Mouse (Mus musculus) embryonic facial prominence, embryonic 12.5 days (tissue): ENCODE data around the gene Scn4b. TPM values are rescaled to one million over a fixed set of nuclear protein-coding genes. Genes with fewer than 3 reads are reported as not detected.

ENCODE experiments used
- ATAC-seq: fragments of 200-750 bp; cut with Nextera tagmentation; 2 replicates; pipeline ENCODE4 v1.8.0; 2017; ENCODE audit not compliant: insufficient number of reproducible peaks, insufficient read depth, low FRiP score, low TSS enrichment
- H3K27ac ChIP-seq: fragments of 300-500 bp; sonication (generic); 2 replicates; pipeline ENCODE4 v1.5.1; 2016; ENCODE audit warnings: mild to moderate bottlenecking
- H3K27me3 ChIP-seq: fragments of 300-500 bp; sonication (generic); 2 replicates; pipeline ENCODE4 v1.6.1; 2016; ENCODE audit warnings: mild to moderate bottlenecking, moderate library complexity
- H3K36me3 ChIP-seq: fragments of 300-500 bp; sonication (generic); 2 replicates; pipeline ENCODE4 v1.6.1; 2016; ENCODE audit warnings: mild to moderate bottlenecking
- H3K4me1 ChIP-seq: fragments of 300-500 bp; sonication (generic); 2 replicates; pipeline ENCODE4 v1.6.1; 2016
- H3K4me2 ChIP-seq: fragments of 300-500 bp; sonication (generic); replicated peaks from 2 replicates; pipeline ENCODE4 v1.6.1; 2016; ENCODE audit warnings: mild to moderate bottlenecking, moderate library complexity
- H3K4me3 ChIP-seq: fragments of 300-500 bp; sonication (generic); 2 replicates; pipeline ENCODE4 v1.5.1; 2016; ENCODE audit warnings: mild to moderate bottlenecking
- H3K9ac ChIP-seq: fragments of 300-500 bp; sonication (generic); 2 replicates; pipeline ENCODE4 v1.6.1; 2016; ENCODE audit warnings: mild to moderate bottlenecking, moderate library complexity
- H3K9me3 ChIP-seq: fragments of 300-500 bp; sonication (generic); 2 replicates; pipeline ENCODE4 v1.6.1; 2016; ENCODE audit warnings: mild to moderate bottlenecking, moderate library complexity
- WGBS: fragments of 180-500 bp; shearing (Covaris S2); methylation state at CpG from one replicate; pipeline ENCODE4 v1.1.7; 2016; 5-methylcytosine and 5-hydroxymethylcytosine counted together
- polyA plus RNA-seq: library from polyadenylated mRNA; unstranded; fragments of >200 nt; fragmentation: Nextera tagmentation; extraction: Ambion mirVana; gene quantifications from 2 replicates; pipeline ENCODE4 v1.2.1, GENCODE M21; 2016

Gene Scn4b
- polyA plus RNA-seq, 1 experiment from 2014 or later: 0.35 TPM

- 0 out of 2 replicates have a peak, but pooled peaks cover 2% of the 10 kb centered on the region for H3K27me3 ChIP-seq
- under 1% methylated on average over 13 of the region's 13 CpGs for WGBS
- H3K9ac ChIP-seq: peak within 1 kb of the TSS; percentile 69
- peak within 1 kb of the TSS; percentile 65 for H3K4me2 ChIP-seq
- no peaks in the 10 kb centered on the region for H3K9me3 ChIP-seq
- H3K36me3 ChIP-seq: no peaks in the 10 kb centered on the region
- H3K4me1 ChIP-seq: peaks cover 22% of the 10 kb centered on the region
- no peak; the same call in 1 of the 2 replicates for ATAC-seq
- peak within 1 kb of the TSS; percentile 93 for H3K27ac ChIP-seq
- peak within 1 kb of the TSS; percentile 63 for H3K4me3 ChIP-seq
Measured at GRCm38 (mm10) chr9:45117741-45118431, 20.3 kb upstream of the Scn4b start, which contains the start of gene Scn2b. TSS of gene Scn2b (plus strand) at chr9:45117782.

DNA sequence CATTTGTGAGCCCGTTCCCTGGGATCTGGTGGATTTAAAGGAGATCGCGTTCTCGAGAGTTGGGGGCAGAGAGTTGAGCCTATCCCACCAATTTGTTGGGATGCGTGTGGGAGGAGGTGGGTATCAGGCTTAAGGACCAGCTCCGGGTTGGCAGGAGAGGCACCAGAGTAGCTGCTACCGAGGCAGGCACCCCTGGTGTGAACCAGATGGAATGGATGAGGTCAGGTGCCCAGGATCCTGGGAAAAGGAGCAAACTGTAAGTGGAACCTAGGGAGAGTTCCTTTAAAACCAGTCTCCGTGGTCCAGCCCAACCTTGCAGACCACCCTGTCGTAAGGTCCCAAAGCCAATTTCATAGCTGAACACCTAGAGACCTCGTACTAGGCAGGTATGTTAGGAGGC is 19.6 kb upstream of the Scn4b start:
- Histone ChIP-seq H3K9ac (peak overlapping the region; percentile 69), H3K4me1 (peaks cover 22% of the 10 kb centered on the region), H3K36me3 (no peaks in the 10 kb centered on the region), H3K4me2 (peak overlapping the region; percentile 65), H3K27ac (no peak overlapping the region), H3K9me3 (no peaks in the 10 kb centered on the region), H3K4me3 (peak overlapping the region; percentile 63), H3K27me3 (0 out of 2 replicates have a peak, but pooled peaks cover 2% of the 10 kb centered on the region)
- no peak for ATAC-seq
- 24% methylated on average over 10 of the region's 10 CpGs for WGBS

GRCm38 (mm10) chr9:45119316-45119953 is 18.8 kb upstream of the Scn4b start:
- Histone ChIP-seq H3K27ac (no peak overlapping the region), H3K9me3 (no peaks in the 10 kb centered on the region), H3K36me3 (no peaks in the 10 kb centered on the region), H3K4me1 (peaks cover 22% of the 10 kb centered on the region), H3K9ac (no peak overlapping the region), H3K27me3 (0 out of 2 replicates have a peak, but pooled peaks cover 2% of the 10 kb centered on the region), H3K4me2 (peak overlapping the region; percentile 65), H3K4me3 (no peak overlapping the region)
- WGBS: 91% methylated on average over 8 of the region's 8 CpGs
- ATAC-seq: no peak

DNA sequence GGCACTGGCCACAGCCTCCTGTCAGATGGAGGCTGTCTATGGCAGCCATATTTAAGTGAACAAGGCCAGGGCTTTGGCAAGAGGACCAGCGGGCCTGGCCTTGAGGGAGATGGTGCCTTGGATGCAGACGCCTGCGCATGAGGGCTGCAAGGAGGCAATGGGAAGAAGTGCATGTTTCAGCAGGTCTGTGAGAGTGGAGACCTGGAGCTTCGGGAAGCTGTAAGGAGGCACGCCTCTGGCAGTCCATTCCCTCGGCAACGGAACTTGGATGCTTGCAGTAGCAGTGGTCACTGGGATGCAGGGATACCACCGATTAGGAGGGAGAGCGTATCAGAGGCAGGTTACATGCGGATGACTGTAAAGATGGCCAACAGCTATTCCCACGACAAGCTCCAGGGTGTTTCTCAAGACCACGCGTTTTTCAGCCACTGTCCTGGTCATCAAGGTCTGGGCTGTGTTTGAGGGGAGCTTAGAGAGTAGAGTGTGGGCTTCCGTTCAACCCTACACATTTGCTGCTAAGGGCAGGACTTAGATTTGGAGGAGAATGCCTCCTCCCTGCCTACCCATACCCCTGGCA is 18.2 kb upstream of the Scn4b start:
- 90% methylated on average over 14 of the region's 14 CpGs for WGBS
- Histone ChIP-seq H3K27me3 (0 out of 2 replicates have a peak, but pooled peaks cover 2% of the 10 kb centered on the region), H3K4me2 (no peak overlapping the region), H3K9ac (no peak overlapping the region), H3K27ac (no peak overlapping the region), H3K4me3 (no peak overlapping the region), H3K4me1 (peaks cover 22% of the 10 kb centered on the region), H3K36me3 (peaks cover 4% of the 10 kb centered on the region; the same call in 1 of the 2 replicates), H3K9me3 (no peaks in the 10 kb centered on the region)
- no peak for ATAC-seq

DNA sequence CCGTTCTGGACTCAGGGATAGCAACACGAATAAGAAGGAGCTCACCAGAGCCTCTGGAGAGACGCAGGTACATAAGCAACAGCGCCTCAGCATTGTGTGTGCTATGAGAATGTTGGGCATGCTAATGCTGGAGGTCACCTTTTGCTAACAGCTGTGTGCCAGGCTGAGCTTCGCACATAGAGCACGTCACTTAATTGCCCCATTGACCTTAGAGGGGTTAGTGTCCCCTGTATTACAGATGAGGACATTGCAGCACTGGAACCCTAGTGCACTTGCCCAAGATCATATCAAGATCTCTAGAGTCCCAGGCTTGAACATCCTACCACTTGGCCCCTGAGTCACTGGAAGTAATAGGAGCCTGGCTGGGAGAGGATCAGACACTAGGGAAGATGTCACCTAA is 17.6 kb upstream of the Scn4b start:
- Histone ChIP-seq H3K27ac (no peak overlapping the region), H3K27me3 (0 out of 2 replicates have a peak, but pooled peaks cover 2% of the 10 kb centered on the region), H3K9me3 (no peaks in the 10 kb centered on the region), H3K36me3 (peaks cover 9% of the 10 kb centered on the region), H3K4me2 (no peak overlapping the region), H3K4me1 (peaks cover 22% of the 10 kb centered on the region), H3K4me3 (no peak overlapping the region), H3K9ac (no peak overlapping the region)
- 79% methylated on average over 6 of the region's 6 CpGs for WGBS
- no peak for ATAC-seq

DNA sequence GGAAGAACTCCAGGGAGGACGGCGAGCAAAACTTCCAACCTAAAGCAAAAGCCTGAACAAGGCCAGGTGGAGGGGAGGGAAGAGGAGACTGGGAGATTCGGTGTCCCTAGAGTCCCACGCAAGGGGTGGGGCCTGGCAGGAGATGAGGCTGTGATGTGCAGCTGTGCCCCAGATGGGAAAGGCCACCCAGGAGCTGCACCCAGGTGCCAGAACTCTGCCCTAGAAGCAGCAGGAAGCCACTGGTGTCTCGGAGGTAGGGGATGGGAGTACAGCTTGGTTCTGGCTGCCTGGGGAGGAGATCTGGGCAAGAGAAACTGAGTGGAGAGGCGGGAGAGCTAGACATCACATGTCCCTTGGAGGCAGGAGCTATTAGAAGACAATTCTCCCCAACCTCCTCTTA is 17.2 kb upstream of the Scn4b start:
- WGBS: 59% methylated on average over 6 of the region's 6 CpGs
- Histone ChIP-seq H3K4me3 (no peak overlapping the region), H3K36me3 (peaks cover 14% of the 10 kb centered on the region), H3K27me3 (0 out of 2 replicates have a peak, but pooled peaks cover 2% of the 10 kb centered on the region), H3K27ac (no peak overlapping the region), H3K9ac (no peak overlapping the region), H3K4me1 (peaks cover 20% of the 10 kb centered on the region), H3K4me2 (no peak overlapping the region), H3K9me3 (no peaks in the 10 kb centered on the region)
- no peak for ATAC-seq

DNA sequence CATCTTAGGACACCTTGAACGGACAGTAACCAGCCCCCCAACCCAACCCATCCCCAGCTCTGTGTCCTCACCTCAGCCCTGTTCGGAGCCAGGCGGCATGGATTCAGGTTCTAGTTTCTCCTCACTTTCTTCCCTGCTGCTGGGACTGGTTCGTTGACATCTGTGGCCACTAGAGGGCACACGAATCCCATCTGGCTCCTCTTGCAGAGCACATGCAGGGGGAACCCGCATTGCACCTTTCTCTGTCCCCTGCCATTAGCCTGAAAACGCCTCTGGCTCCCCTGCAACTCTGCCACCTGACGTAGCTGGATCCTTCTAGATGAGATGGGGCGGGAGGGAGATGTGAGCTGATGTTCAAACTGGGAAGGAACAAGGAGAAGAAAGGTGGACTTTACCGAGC is 16.4 kb upstream of the Scn4b start:
- no peak overlapping the region; the same call in 1 of the 2 replicates for H3K4me3 ChIP-seq
- 3% methylated on average over 10 of the region's 10 CpGs for WGBS
- H3K36me3 ChIP-seq: peaks cover 18% of the 10 kb centered on the region
- no peaks in the 10 kb centered on the region for H3K9me3 ChIP-seq
- ATAC-seq: 0 out of 2 replicates have a peak, but pooled peaks have one; percentile 50
- H3K27ac ChIP-seq: no peak overlapping the region
- H3K27me3 ChIP-seq: 0 out of 2 replicates have a peak, but pooled peaks cover 2% of the 10 kb centered on the region
- peak overlapping the region; percentile 41 for H3K4me2 ChIP-seq
- H3K4me1 ChIP-seq: peaks cover 16% of the 10 kb centered on the region
- H3K9ac ChIP-seq: no peak overlapping the region

GRCm38 (mm10) chr9:45122209-45122761 is 15.9 kb upstream of the Scn4b start:
- no peak for ATAC-seq
- Histone ChIP-seq H3K9me3 (no peaks in the 10 kb centered on the region), H3K9ac (no peak overlapping the region), H3K36me3 (peaks cover 18% of the 10 kb centered on the region), H3K27ac (no peak overlapping the region), H3K4me1 (peaks cover 16% of the 10 kb centered on the region), H3K27me3 (0 out of 2 replicates have a peak, but pooled peaks cover 2% of the 10 kb centered on the region), H3K4me3 (no peak overlapping the region; the same call in 1 of the 2 replicates), H3K4me2 (peak overlapping the region; percentile 41)
- WGBS: 24% methylated on average over 9 of the region's 9 CpGs

DNA sequence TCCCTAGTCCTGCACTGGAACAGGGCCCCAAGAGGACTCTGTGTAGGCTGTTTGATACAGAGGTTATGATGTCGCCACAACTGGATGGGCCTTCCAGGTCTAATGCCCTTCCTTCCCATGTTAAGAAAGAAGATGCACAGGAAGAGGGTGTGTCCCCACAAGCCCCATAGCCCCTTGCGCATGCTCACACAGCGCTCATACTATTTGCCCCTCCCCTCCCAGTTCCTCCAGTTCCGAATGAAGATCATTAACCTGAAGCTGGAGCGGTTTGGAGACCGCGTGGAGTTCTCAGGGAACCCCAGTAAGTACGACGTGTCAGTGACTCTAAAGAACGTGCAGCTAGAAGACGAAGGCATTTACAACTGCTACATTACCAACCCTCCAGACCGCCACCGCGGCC is 13.0 kb upstream of the Scn4b start:
- Histone ChIP-seq H3K4me1 (peaks cover 10% of the 10 kb centered on the region), H3K36me3 (peaks cover 18% of the 10 kb centered on the region), H3K9ac (no peak overlapping the region), H3K4me3 (no peak overlapping the region), H3K9me3 (no peaks in the 10 kb centered on the region), H3K27ac (no peak overlapping the region), H3K27me3 (0 out of 2 replicates have a peak, but pooled peaks cover 5% of the 10 kb centered on the region), H3K4me2 (no peak overlapping the region)
- no peak for ATAC-seq
- 88% methylated on average over 14 of the region's 14 CpGs for WGBS

DNA sequence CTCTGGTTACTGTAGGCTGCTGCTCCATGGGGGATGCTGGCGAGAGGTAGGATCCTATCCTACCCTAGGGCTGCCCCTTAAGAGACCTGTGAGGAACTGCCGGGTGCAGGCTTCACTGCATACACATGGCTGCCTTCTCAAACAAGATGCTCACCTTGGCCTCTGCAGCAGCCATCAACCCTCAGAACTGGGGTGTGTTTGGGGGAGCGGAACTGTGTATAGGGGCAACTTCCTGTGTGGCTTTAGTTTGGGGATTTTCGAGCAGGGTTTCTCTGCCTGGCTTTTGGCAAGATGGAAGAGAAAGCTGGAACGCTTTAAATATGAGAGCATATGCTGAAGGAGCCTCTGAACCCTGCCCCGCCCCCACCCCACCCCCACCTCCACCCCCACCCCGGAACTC is 11.3 kb upstream of the Scn4b start:
- no peak for ATAC-seq
- Histone ChIP-seq H3K36me3 (peaks cover 18% of the 10 kb centered on the region), H3K4me1 (peaks cover 8% of the 10 kb centered on the region), H3K9me3 (no peaks in the 10 kb centered on the region), H3K27me3 (0 out of 2 replicates have a peak, but pooled peaks cover 5% of the 10 kb centered on the region), H3K4me3 (no peak overlapping the region), H3K27ac (no peak overlapping the region), H3K9ac (no peak overlapping the region), H3K4me2 (no peak overlapping the region)
- WGBS: 53% methylated on average over 7 of the region's 7 CpGs

- WGBS: 68% methylated on average over 3 of the region's 3 CpGs
- ATAC-seq: no peak
- no peak overlapping the region for H3K4me3 ChIP-seq
Measured at GRCm38 (mm10) chr9:45130119-45130518, 8.1 kb upstream of the Scn4b start.

More at GRCm38 (mm10) chr9:45130119-45130518, 8.1 kb upstream of the Scn4b start:
- Histone ChIP-seq H3K9ac (no peak overlapping the region), H3K27ac (no peak overlapping the region), H3K4me2 (no peak overlapping the region), H3K27me3 (peaks cover 11% of the 10 kb centered on the region), H3K4me1 (peaks cover 8% of the 10 kb centered on the region), H3K9me3 (no peaks in the 10 kb centered on the region), H3K36me3 (peaks cover 13% of the 10 kb centered on the region)
